Mouse (Mus musculus): ENCODE data around the gene Mab21l3. TPM values are rescaled to one million over a fixed set of nuclear protein-coding genes. Genes with fewer than 3 reads are reported as not detected.

Mab21l3 gene
- polyA plus RNA-seq (2012) = not detected in 2 replicates

DNA sequence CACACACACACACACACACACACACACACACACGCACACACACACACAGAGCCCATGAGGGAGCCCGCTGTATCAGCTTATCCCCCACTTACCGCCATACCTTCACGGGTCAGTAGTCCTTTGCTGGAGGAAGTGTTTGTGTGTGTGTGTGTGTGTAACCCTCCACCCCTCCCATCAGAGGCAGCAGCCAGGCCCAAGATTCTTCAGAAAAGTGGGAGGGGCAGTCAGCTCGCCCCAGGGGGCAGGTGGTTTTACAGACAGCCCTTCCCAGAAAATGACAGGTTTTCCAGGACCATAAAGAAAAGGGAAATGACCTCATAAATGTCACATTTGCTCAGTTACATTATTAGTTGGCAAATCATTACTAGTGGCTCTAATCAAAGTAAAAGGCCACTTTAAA lies at the start of gene Mab21l3:
Gene Mab21l3 (minus strand): TSS at position 144 of the 400 bp plus-strand sequence.
- no peak for TF ChIP-seq GATA1 (IDR thresholded peaks at IDR 0.05; ENCODE audit: low read length)

DNA sequence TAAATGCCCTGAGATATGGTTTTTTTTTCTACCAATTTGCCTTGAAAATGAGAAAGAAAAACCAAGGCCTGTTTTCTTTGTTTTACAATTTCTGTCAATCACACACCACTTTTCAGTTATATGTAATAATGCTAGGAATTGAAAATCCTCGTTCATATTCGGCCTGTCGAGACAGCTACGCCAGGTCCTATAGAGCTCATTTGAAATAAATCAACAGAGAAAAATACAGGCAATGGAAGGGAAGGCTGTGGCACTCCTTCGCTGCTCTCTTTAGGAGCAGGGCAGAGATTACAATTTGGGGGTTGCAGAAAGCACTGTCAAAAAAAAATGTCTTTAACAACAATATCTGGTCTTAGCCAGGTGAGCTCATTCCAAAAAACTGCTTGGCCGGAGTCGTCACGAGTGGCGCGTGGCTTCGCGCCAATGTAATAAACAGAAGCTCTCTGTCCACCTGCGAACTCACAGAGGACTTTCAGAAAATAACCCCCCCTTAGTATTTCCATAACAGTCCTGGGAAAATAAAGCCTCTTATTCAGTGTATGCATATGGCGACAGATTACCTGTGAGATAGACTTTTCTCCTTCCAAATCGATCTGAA lies 48.7 kb upstream of the Mab21l3 start:
- TF ChIP-seq GATA1 (IDR thresholded peaks at IDR 0.05; ENCODE audit: low read length) = no peak

DNA sequence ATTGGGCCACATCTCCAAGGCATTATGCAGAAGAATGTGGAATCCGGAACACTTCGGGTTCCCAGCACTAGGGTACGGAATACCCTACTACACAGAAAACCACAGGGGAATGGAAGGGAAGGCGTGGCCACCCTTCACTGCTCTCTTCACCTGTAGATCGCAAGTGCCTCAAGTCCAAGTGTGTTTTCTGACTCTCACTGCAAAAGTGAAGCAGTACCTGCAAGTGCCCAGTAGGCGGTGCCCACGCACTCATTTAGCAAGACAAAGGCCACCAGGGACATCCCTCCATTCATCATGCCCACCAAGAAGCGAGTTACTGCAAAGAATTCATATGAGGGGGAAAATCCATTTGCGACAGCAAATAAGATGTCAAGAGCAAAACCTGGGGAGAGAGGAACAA lies 48.1 kb upstream of the Mab21l3 start:
- TF ChIP-seq GATA1 (IDR thresholded peaks at IDR 0.05; ENCODE audit: low read length) = no peak

DNA sequence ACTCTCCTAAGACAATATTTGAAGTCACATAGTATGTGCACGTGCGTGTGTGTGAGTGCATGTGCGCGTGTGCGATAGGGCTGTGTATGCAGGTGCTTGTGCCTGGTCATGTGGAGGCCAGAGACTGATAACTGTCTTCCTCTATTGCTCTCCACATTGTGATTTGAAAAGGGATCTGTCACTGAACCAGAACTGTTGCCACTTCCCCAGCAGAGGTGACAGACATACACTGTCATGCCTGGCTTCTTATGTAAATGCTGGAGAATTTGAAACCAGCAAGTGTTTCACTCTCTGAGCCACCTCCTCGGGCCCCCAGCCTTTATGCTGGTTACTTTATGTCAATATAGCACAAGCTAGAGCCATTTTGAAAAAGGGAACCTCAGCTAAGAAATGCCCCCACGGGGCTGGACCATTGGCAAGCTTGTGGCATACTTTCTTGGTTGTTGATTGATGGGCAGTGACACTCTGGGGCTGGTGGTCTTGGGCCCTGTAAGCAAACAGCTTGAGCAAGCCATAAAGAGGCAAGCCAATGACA lies 46.7 kb upstream of the Mab21l3 start:
- no peak for TF ChIP-seq GATA1 (IDR thresholded peaks at IDR 0.05; ENCODE audit: low read length)

DNA sequence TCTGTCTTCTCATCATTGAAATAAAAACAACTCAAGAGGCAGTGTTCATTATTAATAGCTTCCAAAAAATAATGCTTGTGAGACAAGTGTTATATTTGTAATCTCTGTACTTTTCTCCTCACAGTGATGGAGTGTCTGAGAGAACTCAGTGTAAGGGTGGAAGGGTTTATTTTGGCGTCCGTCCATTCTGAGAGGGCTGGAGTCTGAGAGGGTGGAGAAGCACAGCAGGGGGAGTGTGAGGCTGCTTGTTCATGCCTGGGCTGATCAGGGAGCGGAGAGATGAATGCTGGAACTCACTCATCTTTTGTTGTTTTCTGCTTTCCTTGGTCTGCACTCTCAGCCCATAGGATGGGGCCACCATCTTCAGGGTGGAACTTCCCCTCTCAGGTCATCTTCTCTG lies 36.8 kb upstream of the Mab21l3 start:
- no peak for TF ChIP-seq GATA1 (IDR thresholded peaks at IDR 0.05; ENCODE audit: low read length)

DNA sequence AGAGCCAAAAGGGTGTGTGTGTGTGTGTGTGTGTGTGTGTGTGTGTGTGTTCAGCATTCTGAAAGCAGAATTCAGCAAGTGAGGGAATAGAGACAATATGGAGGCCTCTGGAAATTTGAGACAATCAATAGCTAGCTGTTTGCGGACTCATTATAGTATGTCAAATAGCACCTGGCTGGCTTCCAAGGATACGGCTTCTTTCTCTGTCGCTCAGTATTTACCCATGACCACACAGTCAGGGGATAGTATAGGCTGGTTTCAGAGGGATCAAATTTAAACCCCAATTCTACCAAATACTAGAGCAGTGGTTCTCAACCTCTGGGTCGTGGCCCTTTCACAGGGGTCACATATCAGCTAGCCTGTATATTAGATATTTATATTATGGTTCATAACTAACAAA lies 36.3 kb upstream of the Mab21l3 start:
- no peak for TF ChIP-seq GATA1 (IDR thresholded peaks at IDR 0.05; ENCODE audit: low read length)

DNA sequence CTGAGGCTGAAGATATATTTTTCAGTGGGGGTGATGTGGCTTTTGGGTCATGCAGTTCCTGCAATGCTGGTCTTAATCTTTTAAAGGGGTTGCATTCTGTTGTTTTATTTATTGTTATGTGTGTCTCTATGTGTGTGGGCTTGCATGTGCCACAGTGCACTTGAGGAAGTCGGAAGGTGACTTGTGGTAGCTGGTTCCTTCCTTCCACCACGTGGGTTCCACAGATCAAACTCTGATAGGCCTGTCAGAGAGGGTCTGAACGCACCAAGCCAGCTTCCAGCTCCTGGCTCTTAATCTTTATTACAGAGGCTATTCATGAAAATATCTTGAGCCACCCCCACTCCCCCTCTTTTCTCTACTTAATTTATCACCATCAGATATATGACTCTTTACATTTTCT lies 35.1 kb upstream of the Mab21l3 start:
- TF ChIP-seq GATA1 (IDR thresholded peaks at IDR 0.05; ENCODE audit: low read length) = no peak

DNA sequence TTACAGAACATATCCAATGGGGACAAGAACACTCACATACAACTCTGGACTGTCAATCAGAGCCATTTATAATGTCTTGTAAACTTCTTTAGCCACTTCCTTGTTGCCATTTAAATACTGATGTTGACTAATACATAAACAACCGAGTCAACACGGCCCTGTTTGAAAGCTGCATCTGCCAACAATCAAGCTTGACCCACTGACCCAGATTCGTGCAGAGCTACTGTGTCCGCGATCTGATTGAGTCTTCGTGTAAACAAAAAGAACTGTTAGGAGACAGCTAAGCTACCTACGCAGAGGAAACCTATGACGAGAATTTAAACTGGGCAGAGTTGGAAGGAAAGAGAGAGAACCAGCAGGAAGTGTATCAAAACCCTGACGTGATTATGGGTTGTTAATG lies 33.0 kb upstream of the Mab21l3 start:
- TF ChIP-seq GATA1 (IDR thresholded peaks at IDR 0.05; ENCODE audit: low read length) = no peak

DNA sequence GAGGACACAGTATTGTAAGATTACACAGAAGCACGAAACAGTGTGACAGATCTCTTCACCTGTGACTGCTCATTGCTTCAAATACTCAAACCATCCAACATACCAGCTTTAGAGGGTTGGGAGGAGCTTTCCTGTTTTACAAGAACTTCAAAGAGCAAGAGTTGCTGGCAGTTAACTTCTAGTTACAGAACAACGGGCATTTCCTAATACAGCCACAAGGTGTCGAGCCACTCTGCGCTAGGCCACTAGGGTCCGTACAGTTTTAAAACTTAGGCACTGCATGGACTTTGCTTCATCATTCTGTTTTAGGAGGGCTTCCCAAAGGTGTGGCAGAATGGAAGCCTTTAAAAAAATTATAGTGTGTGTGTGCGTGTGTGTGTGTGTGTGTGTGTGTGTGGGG lies 32.1 kb upstream of the Mab21l3 start:
- no peak for TF ChIP-seq GATA1 (IDR thresholded peaks at IDR 0.05; ENCODE audit: low read length)

DNA sequence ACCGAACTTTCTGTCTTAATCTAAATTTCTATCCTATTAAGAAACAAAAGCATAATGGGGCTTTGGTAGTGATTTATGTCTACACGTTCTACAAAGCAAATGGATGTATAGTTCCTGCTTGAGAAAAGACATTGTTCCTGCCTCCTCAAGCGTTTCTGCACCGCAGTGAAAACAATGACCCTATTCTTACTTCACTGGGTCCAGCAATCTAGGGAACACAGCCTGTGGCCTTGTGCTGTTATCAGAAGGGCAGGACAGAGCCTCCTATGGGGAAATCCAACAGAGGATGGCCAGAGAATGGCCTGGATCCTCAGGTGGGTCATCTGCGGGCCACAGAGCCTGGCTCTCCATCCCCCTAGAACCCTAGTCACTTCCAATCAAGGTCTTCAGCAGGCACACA lies 29.4 kb upstream of the Mab21l3 start:
- TF ChIP-seq GATA1 (IDR thresholded peaks at IDR 0.05; ENCODE audit: low read length) = no peak

DNA sequence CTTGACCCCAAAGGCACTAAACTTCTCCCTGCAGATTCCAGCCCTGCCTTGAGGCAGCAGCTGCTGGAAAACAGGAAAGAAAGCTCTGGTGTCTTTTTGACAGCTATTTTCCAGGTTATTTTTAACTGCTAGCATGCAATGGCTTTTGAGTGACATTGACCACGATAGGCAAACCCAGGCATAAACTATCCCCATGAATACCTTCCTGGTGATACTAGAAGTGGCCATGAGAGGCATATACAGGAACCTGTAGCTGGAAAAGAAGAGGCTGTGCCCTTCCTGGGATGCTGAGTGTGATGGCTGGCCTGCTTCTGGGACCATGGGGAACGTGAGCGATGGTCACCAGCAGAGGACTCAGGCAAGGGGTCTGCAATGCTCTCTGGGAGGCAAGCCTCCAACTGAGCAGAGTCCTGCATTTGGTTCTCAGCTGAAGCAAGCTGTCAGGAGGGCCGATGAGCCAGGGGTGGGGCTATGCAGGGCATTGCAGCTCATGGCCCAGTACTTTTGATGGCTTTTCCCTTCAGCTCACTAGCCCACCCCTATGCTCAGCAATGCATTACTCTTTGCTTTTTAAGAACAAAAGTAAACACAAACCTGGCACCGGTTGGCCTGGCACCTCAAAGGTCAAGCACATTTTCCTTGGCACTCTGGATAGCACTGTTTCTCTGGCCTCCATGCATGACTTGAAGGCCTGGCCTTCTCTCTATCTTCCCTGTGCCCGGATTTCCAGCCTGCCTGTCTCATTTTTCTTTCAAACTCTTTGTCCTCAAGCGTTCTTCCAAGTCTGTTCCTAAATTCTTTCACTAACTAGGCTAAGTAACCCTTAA lies 27.9 kb upstream of the Mab21l3 start:
- no peak for TF ChIP-seq GATA1 (IDR thresholded peaks at IDR 0.05; ENCODE audit: low read length)

DNA sequence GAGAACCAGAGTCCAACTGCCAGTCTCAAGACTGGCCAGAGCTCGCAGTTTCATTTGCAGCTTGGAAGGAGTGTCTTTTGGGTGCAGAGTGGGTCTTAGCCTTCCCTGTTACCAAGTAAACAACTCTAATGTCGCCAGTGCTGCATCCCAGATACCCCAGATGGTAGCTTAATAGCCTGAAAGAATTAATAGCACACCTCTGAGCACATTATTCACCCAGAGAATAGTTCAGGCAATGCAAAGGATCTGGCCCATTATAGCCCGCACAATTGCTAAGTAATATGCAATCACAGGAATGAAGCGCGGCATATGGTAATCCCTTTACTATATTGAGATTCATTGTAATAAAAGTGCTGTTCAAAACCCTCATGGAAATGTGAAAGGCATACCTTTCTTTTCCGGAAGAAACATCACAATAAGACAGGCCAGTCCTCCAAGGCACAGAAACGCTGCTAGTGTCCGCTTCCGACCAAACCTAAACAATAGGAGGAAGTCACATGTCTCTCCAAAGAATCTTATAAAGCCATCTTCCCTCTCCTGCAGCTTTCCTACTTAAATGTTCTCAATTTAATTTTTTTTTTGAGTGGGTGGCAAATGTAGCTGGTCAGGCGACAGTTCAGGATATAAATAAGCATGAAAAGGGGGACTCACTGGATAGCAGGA lies 26.6 kb upstream of the Mab21l3 start:
- TF ChIP-seq GATA1 (IDR thresholded peaks at IDR 0.05; ENCODE audit: low read length) = no peak

DNA sequence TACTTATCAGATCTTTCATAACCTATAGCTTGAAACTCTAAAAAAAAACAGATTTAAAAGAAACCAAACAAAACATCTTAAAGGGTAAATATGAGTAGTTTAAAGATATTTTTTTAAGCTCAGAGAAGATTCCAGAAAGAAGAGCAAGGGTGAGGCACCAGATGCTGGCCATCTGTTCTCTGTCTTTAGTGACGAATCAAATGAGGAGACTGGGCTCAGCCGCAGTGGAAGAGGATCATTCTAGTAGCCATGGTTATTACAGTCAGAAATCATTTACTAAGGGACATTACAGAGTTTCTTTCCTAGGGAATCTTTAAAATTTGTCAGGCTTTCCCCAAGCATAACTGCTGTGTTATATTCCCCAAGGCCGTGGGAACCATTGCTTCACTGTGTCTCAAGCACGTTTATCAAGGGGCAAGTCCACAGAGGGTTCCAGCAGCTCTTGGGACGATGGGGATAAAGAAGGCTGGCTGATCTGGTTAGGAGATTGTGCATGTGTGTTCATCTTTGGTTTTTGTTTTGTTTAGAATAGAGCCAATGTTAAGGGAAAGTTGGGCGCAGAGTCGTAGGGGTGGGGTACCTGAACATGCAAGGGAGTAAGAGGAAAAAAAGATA lies 24.4 kb upstream of the Mab21l3 start:
- TF ChIP-seq GATA1 (IDR thresholded peaks at IDR 0.05; ENCODE audit: low read length) = no peak

DNA sequence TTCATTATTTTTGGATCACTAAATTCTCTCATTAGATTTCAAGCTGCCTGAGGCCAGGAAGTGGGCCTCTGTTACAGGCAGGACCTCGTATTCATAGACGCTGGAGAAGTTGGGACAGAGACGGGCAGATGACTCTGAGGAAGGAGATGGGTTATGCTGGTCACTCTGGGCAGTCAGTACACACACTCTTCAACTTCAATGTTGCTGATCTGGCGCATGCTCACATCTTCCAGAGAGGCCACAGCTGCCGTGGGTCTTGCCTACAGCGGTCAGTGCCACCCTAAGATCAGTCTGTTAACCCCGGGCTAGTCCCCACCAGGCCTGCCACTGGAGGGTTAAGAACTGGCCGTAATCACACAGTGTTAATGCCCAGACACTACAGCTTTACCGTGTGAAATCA lies 23.2 kb upstream of the Mab21l3 start:
- no peak for TF ChIP-seq GATA1 (IDR thresholded peaks at IDR 0.05; ENCODE audit: low read length)

DNA sequence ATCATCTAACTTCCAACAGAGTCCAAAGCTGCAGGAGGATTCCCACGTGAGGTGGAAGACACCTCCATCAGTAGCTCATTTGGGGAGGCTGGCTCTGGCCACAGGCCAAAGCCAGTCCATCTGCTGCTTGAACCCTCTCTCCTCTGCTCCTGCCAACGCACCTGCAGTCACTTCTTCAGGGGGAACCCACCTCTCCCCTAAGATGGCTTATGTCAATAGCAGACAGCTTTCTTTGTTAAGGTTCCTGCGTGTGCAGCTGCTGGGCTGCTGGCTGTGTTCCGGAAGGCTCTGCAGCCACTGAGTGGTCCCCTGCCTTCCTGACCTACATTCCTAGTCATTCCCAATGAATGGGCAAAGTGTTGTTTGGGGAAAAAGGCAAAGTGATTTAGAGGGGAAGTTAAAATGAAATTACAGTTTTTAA lies 18.3 kb upstream of the Mab21l3 start:
- no peak for TF ChIP-seq GATA1 (IDR thresholded peaks at IDR 0.05; ENCODE audit: low read length)

DNA sequence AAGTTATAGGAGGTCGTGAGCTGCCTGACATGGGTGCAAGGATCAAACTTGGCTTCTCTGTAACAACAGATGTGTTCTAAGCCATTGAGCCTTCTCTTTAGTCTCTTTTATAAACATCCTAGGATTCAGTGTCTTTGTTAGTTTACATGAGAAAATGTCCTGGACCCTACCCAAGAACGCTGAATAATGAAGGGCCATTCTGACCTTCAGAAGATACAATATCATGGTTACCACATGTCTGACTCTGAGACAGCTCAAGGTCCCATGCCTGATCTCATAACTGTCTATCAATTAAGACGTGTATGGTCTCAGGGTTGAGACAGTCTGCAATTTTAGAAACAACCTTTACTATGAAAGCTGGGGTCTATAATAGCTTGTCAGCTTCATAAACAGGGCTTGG lies 13.1 kb upstream of the Mab21l3 start:
- no peak for TF ChIP-seq GATA1 (IDR thresholded peaks at IDR 0.05; ENCODE audit: low read length)

All from G1E-ER4 (cell line).